Mouse (Mus musculus): ENCODE data around the gene Lime1.

- TF ChIP-seq CHD2 (IDR thresholded peaks at IDR 0.05; ENCODE audit: low read depth, low read length) (no peak), ZNF384 (IDR thresholded peaks at IDR 0.05; ENCODE audit: low read depth, low read length) (no peak), HCFC1 (IDR thresholded peaks at IDR 0.05; ENCODE audit: borderline replicate concordance, insufficient read depth, low read length) (no peak), MAFK (IDR thresholded peaks at IDR 0.05; ENCODE audit: insufficient read depth, low read depth, low read length) (no peak)
Observed at GRCm38 (mm10) chr2:181409643-181410042, 29.8 kb downstream of the Lime1 start.

Measured in ES-E14 (cell line).